Mouse (Mus musculus) left cerebral cortex, postnatal 36 days (tissue): Measurements from ENCODE around the gene Kdm2b. TPM values are rescaled to one million over a fixed set of nuclear protein-coding genes. Genes with fewer than 3 reads are reported as not detected.

Experiments
- DNase-seq, 2 experiments: peaks; one replicate each; pipeline ENCODE4 v3.0.0; 2021 to 2022; ENCODE audit warnings: low spot score in 2 of 2, mixed read lengths in 1 of 2
- intact Hi-C: fragments of 180-260 bp; cut with DNase I; formaldehyde crosslinking; loops from one replicate; pipeline ENCODE4 v1.15.1; 2025
- total RNA-seq, 2 experiments: library from RNA; stranded (reverse); gene quantifications; 2 replicates each; pipeline ENCODE4 v1.2.3; 2021

Kdm2b gene
- total RNA-seq, 2 experiments from 2014 or later: 23.7 to 27.3 TPM

GRCm38 (mm10) chr5:122902228-122902627, 87.4 kb downstream of the Kdm2b start:
- no peak for DNase-seq
- intact Hi-C loops: no loop called here

DNA sequence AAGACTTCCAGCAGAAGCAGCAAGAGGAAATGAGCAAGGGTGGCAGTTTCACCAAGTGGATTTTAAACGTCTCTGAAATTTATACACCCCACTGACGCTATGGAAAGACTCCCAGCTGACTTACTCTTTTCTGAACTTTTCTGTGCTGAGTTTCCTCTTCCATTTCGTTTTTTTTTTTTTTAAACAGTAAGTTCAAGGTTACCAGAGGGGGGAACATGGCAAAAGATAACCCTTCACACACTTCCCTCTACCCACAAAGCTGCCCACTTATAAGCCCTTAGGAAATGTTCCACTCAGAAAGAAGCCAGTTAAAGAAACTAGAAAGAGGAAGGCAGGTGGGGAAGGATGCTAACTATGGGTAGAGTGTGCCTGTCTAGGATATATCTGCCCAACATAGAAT, 88.0 kb downstream of the Kdm2b start:
- intact Hi-C loops: no loop called here
- no peak for DNase-seq

DNA sequence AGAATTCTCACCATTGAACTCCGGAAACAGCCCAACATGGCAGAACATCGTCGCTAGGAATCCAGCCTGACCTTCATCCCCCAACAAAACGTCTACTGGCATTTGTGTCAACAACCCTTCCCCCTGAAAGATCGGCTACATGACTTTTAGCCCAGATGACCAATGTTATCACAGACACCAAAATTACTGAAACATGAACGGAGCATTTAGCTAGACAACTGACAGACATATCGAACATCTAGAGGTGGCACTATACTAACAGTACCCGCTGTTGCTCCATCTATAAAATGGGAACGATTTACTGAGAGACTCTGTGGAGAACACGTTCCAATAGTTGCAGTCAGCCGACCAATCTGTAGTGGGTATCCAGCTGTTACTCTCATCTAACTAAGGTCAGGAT, 88.4 kb downstream of the Kdm2b start:
- DNase-seq: no peak
- intact Hi-C loops: no loop called here

- intact Hi-C loops: no loop called here
- DNase-seq: no peak
Observed at GRCm38 (mm10) chr5:122900558-122901171, 89.0 kb downstream of the Kdm2b start.

DNA sequence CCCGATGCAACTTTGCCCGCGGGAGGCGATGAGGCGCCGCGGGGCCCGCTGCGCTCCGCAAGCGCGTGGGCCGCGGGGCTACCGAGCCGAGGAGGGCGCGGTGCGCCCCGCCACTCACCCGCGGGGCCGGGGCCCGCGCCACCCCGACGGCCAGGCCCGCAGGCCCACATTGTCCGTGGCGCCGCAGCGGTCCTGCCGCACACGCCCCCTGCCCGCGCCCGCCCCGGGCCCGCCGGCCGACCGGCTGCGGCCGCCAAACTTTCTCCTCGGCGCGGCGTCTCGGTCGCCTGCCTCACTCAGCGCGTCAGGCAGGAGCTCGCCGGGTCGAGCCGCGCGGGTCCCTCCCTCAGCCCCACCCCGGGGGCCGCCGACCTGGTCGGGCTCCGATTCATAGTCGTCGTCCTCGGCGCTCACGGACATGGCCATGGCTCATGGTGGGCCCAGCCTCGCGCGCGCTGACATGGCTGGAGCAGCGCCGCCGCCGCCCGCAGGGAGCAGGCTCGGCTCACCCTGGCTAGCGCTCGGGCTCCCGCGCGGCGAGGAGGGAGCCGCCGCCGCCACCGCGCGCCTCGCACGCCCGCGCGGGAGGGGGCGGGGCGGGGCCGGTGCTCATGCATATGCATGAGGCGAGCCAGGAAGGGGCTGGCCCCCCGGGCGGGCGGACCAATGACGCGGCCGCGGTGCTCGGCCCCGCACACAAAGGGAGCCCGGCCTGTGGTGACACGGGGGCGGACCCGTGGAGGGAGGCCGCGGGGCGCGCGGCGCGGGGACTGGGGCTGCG, 89.7 kb downstream of the Kdm2b start:
- DNase-seq: peak; percentile 70 to 87
- intact Hi-C loops: no loop called here

DNA sequence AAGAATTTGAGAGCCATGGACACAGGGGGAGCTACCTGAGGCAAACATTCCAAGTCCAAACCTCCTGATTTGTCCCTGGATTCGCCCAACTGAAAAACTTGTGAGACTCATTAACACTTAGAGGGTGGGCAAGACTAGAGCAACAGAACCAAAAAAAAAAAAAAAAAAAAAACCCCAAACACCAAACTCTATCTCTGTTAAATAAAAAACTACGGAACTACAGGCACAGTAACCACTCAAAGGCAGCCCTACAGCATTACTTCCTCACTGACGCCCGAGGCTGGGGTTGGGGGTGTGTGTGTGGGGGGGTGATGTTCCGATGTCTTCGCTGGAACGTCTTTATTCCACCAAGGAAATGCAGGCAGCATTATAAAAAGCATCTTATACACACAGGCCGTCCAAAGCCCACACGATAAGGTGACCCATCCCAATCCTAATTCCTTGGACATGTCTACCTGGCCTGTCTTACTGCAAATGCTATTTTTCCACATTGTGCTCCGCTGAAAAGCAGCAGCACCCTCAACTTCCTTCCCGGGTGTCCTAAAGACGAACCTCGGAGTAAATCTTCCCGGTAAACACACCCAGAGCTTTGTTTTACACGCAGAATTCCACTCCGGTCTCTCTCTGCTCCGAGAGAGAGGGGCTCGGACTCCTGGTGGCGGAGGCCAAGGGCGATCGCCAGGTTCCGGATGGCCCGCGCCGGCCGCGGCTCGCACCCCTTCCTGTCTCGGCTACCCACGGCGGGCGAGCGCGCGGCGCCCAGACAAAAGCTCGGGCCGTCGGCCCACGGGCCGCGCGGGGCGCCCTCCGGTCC, 90.5 kb downstream of the Kdm2b start:
- no peak for DNase-seq
- intact Hi-C loops: no loop called here

- intact Hi-C loops: no loop called here
- DNase-seq: no peak
Observed at GRCm38 (mm10) chr5:122898153-122898552, 91.5 kb downstream of the Kdm2b start.

DNA sequence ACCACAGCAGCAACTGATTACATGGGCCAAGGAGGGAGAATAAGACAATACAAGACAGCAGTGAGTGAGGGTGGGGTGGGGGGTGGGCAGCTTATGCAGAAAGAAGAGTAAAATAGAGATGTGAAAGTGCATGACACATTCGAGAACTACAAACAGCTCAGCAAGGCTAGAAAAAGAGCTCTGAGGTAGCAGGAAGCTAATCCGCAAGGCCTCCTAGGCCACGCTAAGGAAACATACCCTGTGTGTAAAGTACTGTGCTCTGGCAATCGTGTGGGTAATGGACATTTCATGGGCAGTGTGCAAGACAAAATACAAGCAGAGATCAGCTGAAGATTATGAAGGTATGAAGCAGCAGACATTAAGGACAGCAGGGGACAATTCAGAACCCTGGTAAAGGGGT, 94.8 kb downstream of the Kdm2b start:
- intact Hi-C loops: no loop called here
- DNase-seq: no peak

DNA sequence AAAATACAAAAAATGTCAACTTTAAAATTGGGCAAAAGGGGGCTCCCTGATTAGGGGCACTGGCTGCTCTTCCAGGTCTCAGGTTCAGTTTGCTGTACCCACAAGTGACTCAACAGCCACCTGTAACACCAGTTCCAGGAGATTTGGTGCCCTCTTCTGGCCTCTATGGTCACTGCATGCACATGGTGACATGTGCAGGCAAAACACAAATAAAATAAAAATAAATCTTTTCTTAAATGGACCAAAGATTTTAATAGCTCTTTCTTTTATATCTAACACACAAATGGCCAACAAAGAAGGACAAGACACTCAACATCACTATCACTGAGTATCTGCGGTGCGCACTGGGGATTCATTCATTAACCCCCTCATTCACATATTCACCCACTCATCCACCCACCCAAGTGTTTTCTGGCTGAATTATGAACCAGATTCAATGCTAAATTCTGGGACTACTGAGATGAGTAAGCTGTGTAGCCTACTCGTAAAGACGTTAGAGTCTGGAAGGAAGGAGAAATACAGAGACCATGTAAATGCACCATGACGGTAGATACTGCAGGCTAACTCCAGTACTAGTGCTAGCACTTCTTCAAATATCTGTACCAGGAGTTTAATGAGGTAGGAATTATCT, 95.5 kb downstream of the Kdm2b start:
- intact Hi-C loops: no loop called here
- peak; percentile 37 to 50 for DNase-seq

GRCm38 (mm10) chr5:122893270-122893669, 96.4 kb downstream of the Kdm2b start:
- intact Hi-C loops: no loop called here
- no peak for DNase-seq

GRCm38 (mm10) chr5:122890396-122890795, 99.2 kb downstream of the Kdm2b start:
- intact Hi-C loops: no loop called here
- no peak for DNase-seq

GRCm38 (mm10) chr5:122888612-122889214, 100.9 kb downstream of the Kdm2b start:
- no peak for DNase-seq
- intact Hi-C loops: no loop called here

DNA sequence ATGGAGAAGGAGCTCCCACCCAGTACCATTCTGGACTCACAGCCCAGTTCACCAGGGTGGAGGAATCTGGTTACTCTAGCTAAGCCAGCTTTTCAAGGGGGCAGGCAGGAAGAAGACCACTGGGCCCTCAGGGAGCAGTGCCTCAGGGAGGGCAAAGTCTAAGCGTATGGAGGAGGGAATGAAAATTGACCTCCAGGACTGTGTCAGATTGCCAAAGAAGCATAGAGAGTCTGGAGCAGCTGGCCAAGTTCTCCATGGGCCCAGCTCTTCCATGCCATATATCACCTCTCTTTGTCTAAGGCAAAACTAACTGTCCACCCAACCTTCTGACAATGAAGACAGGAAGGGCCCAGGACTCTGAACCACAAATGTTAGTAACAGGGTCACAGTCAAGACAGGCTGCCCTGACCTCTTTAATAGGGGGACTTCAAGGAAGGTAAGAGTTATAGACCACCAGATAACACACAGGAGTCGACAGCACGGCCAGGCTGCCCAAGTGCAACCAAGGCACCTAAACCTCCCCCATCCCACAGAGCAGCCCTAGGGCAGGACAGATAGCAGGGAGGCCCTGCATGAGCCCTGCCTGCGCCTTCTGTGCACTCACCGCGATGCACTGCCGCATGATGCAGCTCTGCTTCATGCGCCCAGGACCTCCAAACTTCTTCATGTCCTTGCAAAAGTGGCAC, 101.6 kb downstream of the Kdm2b start:
- DNase-seq: no peak
- intact Hi-C loops: no loop called here

DNA sequence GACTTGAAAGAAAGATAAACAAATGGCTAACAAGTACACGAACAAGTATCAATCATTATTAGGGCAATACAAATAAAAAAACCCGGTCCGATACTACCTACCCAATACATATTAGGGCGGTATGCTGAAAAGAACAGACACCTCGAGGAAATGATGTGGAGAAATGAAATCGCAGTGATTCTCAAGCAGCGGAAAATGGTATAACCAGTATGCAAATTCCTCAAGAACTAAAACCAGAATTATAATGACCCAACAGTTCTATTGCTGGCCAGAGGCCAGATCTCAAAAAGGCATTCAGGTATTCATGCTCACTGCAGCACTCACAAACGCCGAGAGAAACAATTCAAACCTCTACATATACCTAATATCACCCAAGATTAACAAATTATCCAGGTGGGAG, 102.6 kb downstream of the Kdm2b start:
- DNase-seq: no peak
- intact Hi-C loops: no loop called here

- intact Hi-C loops: loop anchor here (5.0 kb wide), 1 partner anchor 72 kb away; no protein-coding TSS in a partner anchor
Observed at GRCm38 (mm10) chr5:122884594-122885348, 104.9 kb downstream of the Kdm2b start.

DNA sequence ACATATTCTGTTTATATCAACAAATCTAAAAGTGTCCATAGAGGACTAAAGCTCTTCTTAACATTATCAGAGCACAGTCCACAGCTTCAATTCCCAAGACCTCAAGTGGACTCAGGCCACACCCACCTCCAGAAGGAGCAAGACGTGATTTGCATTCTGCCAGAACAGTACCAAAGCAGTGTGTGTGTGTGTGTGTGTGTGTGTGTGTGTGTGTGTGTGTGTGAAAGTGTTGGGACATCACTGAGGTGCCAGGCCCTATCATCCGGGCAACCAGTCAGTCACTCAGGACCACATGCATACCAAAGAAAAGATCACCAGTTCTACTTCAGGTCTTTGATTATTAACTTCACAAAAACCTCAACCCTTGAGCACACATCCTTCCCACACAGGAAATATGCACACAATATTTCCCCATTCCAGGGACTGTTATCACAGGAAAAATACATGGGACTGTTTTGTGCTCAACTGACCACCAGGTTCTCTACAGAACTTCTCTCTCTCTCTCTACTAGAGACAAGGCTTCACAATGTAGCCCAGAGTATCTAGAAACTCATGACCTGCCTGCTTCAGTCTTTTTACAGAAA, 105.9 kb downstream of the Kdm2b start:
- intact Hi-C loops: loop anchor here (5.0 kb wide), 1 partner anchor 71 kb away; no protein-coding TSS in a partner anchor

More at GRCm38 (mm10) chr5:122884594-122885348, 104.9 kb downstream of the Kdm2b start:
- DNase-seq: no peak

DNA sequence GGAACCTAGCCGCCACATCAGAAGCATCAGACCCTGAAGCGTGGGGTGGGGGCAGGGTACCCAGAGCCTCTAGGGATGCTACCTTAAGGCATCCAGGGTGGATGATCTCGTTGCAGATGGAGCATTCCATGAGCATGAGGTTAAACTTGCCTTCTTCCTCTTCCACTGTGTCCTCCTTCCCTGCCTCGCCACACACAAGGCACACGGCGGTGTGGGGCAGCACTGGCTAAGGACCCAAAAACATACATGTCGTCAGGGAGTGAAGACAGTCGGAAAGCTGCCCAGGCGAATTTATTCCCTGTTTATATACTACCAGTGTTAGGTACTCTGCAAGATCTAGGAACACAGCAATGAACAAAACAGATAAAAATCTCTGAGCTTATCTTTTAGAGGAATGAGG, 106.4 kb downstream of the Kdm2b start:
- intact Hi-C loops: loop anchor here (5.0 kb wide), 1 partner anchor 71 kb away; no protein-coding TSS in a partner anchor
- DNase-seq: no peak

More for the DNA sequence above, 105.9 kb downstream of the Kdm2b start:
- DNase-seq: no peak
